Mouse (Mus musculus) CH12.LX (cell line): ENCODE results near the gene Trappc10. TPM values are rescaled to one million over a fixed set of nuclear protein-coding genes. Genes with fewer than 3 reads are reported as not detected.

Experiments
- DNase-seq: peaks from one replicate; pipeline ENCODE4 v3.0.0-alpha.2; 2013; ENCODE audit errors: extremely low read depth
- H3K27ac ChIP-seq: 2 replicates; pipeline ENCODE4 v1.5.1; 2012; ENCODE audit warnings: low read depth, mild to moderate bottlenecking, control low read depth, moderate library complexity; ENCODE audit not compliant: insufficient read depth
- H3K27me3 ChIP-seq: replicated peaks from 2 replicates; pipeline ENCODE3; 2012; ENCODE audit warnings: inconsistent platforms
- H3K36me3 ChIP-seq, 2 experiments: replicated peaks in 1 of 2; 2 replicates each; pipeline versions ENCODE3 to v1.6.1; 2012; ENCODE audit warnings: inconsistent platforms in 1 of 2, low read length in 1 of 2, mild to moderate bottlenecking in 1 of 2, mixed read lengths in 1 of 2, moderate library complexity in 1 of 2; ENCODE audit not compliant: control insufficient read depth in 1 of 2, insufficient read depth in 1 of 2
- H3K4me1 ChIP-seq, 2 experiments: 2 replicates each; pipeline ENCODE4 v1.6.1; 2012; ENCODE audit warnings: inconsistent platforms in 1 of 2, moderate library complexity in 1 of 2; ENCODE audit not compliant: insufficient read depth in 2 of 2, control insufficient read depth in 1 of 2
- H3K4me2 ChIP-seq: 2 replicates; pipeline ENCODE4 v1.6.1; 2012; ENCODE audit warnings: low read depth, mild to moderate bottlenecking, control low read depth; ENCODE audit not compliant: poor library complexity, insufficient read depth, severe bottlenecking
- H3K4me3 ChIP-seq, 3 experiments: fragments of 150-350 bp in 1 of 3; sonication (generic) in 1 of 3; replicated peaks in 1 of 3; 2 replicates each; pipeline versions ENCODE3 to v1.5.1; 2011 to 2012; ENCODE audit warnings: low read depth in 2 of 3, low read length in 2 of 3, mild to moderate bottlenecking in 2 of 3, moderate library complexity in 2 of 3, control low read depth in 1 of 3, improper control_type of control experiment in 1 of 3, inconsistent platforms in 1 of 3, mixed read lengths in 1 of 3; ENCODE audit not compliant: poor library complexity in 1 of 3
- H3K79me2 ChIP-seq: replicated peaks from 2 replicates; pipeline ENCODE4 v1.6.1; 2012; ENCODE audit warnings: mild to moderate bottlenecking, moderate library complexity; ENCODE audit not compliant: control insufficient read depth, poor library complexity, insufficient read depth, severe bottlenecking; ENCODE audit errors: extremely low read depth
- H3K9ac ChIP-seq: 2 replicates; pipeline ENCODE4 v1.6.1; 2012; ENCODE audit warnings: low read depth, mild to moderate bottlenecking, control low read depth, moderate library complexity; ENCODE audit not compliant: insufficient read depth
- H3K9me3 ChIP-seq: replicated peaks from 2 replicates; pipeline ENCODE3; 2012; ENCODE audit warnings: low read length, inconsistent platforms, mixed read lengths
- CTCF ChIP-seq, 2 experiments: IDR thresholded peaks in 1 of 2; conservative IDR thresholded peaks in 1 of 2; 2 replicates each; pipeline ENCODE4 v1.5.1; 2011 to 2012; ENCODE audit warnings: low read depth in 2 of 2, low read length in 2 of 2, improper control_type of control experiment in 1 of 2, inconsistent platforms in 1 of 2, mild to moderate bottlenecking in 1 of 2, moderate library complexity in 1 of 2
- ETS1 ChIP-seq: conservative IDR thresholded peaks from 2 replicates; pipeline ENCODE4 v1.6.1; 2012; ENCODE audit warnings: low read depth, mild to moderate bottlenecking, inconsistent platforms, low read length, improper control_type of control experiment, moderate library complexity
- JUN ChIP-seq: IDR thresholded peaks from 2 replicates; pipeline ENCODE4 v1.6.1; 2011; ENCODE audit warnings: low read depth, mild to moderate bottlenecking, low read length, improper control_type of control experiment, moderate library complexity; ENCODE audit not compliant: insufficient read depth
- MAX ChIP-seq: IDR thresholded peaks from 2 replicates; pipeline ENCODE4 v1.6.1; 2011; ENCODE audit warnings: low read length, improper control_type of control experiment
- RAD21 ChIP-seq: IDR thresholded peaks from 2 replicates; pipeline ENCODE4 v1.6.1; 2011; ENCODE audit warnings: low read depth, mild to moderate bottlenecking, low read length, improper control_type of control experiment, moderate library complexity
- RCOR1 ChIP-seq: conservative IDR thresholded peaks from 2 replicates; pipeline ENCODE4 v1.6.1; 2012; ENCODE audit warnings: low read depth, mild to moderate bottlenecking, inconsistent platforms, low read length, improper control_type of control experiment
- USF2 ChIP-seq: conservative IDR thresholded peaks from 2 replicates; pipeline ENCODE4 v1.6.1; 2011; ENCODE audit warnings: low read depth, low read length, improper control_type of control experiment
- ZC3H11A ChIP-seq: IDR thresholded peaks from 2 replicates; pipeline ENCODE4 v1.6.1; 2012; ENCODE audit warnings: low read depth, mild to moderate bottlenecking, inconsistent platforms, low read length, improper control_type of control experiment
- dilution Hi-C: fragments of 300-500 bp; cut with MboI; formaldehyde crosslinking; loops from 2 replicates; pipeline ENCODE4 v1.14.3; 2020; ENCODE audit warnings: low sequenced_read_pairs; ENCODE audit not compliant: extremely low pct_unique_long_range_greater_than_20kb, extremely low pct_ligation_motif_present
- in situ Hi-C: fragments of 300-500 bp; cut with MboI; formaldehyde crosslinking; loops from 3 replicates; pipeline ENCODE4 v1.14.3; 2019; ENCODE audit warnings: low sequenced_read_pairs, low pct_ligation_motif_present, low pct_unique_long_range_greater_than_20kb, mixed read lengths
- polyA plus RNA-seq: library from polyadenylated mRNA; unstranded; fragments of >175 nt; gene quantifications from 2 replicates; pipeline ENCODE4 v1.2.1, GENCODE M21; 2012; ENCODE audit warnings: low read depth; ENCODE audit not compliant: insufficient read length
- total RNA-seq, 2 experiments: library from RNA; depleted of rRNA; stranded (reverse); fragments of 300-350 nt in 1 of 2; fragments of >200 nt in 1 of 2; gene quantifications; 2 replicates each; pipeline ENCODE4 v1.2.3; 2012 to 2014

Trappc10 gene
- total and polyA plus RNA-seq, 3 experiments = 22.1 to 26.7 (median 26.5) TPM

- Histone ChIP-seq H3K9me3 (no peaks in the 10 kb centered on the region), H3K79me2 (no peaks in the 10 kb centered on the region), H3K4me3 (no peak overlapping the region), H3K9ac (no peak overlapping the region), H3K36me3 (no peaks in the 10 kb centered on the region), H3K4me1 (peaks cover 15 to 22% of the 10 kb centered on the region in 2 experiments), H3K4me2 (no peak overlapping the region), H3K27ac (no peak overlapping the region), H3K27me3 (peaks cover 13% of the 10 kb centered on the region)
- TF ChIP-seq RCOR1 = no peak
- in situ Hi-C loops = loop anchor here (10.0 kb wide), 1 partner anchor 46 kb away; no protein-coding TSS in a partner anchor
- dilution Hi-C loops = no loop called here
- DNase-seq = no peak
These were observed 103.6 kb downstream of the Trappc10 start for GRCm38 (mm10) chr10:78140843-78141242.

DNA sequence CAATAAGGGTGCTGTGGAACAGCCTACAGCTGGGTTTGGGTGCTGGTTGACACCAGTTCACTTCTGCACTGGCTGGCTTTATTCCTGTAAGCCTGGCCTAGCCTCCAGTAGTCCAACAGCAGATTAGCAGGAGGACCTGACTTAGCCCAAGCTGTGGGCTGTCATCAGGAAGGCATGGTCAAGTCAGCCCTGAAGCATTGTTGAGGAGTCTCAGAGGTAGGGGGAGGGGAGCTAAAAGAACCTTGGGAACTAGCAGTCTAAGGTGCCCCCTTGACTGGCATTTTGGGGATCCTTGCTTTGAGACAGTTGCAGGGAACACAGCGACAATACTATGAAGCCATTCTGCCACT, 104.2 kb downstream of the Trappc10 start:
- in situ Hi-C loops = loop anchor here (10.0 kb wide), 1 partner anchor 45 kb away; no protein-coding TSS in a partner anchor
- Histone ChIP-seq H3K27me3 (peaks cover 17% of the 10 kb centered on the region), H3K79me2 (no peaks in the 10 kb centered on the region), H3K9ac (no peak overlapping the region), H3K4me3 (no peak overlapping the region), H3K27ac (no peak overlapping the region)
- dilution Hi-C loops = no loop called here
- no peak for DNase-seq
- TF ChIP-seq JUN = no peak
- TF ChIP-seq MAX = no peak
- no peak for TF ChIP-seq RAD21
- TF ChIP-seq, all 38 proteins: peak for 0
- Histone ChIP-seq H3K36me3 (no peaks in the 10 kb centered on the region), H3K9me3 (no peaks in the 10 kb centered on the region), H3K4me2 (no peak overlapping the region), H3K4me1 (peaks cover 21 to 28% of the 10 kb centered on the region in 2 experiments)

DNA sequence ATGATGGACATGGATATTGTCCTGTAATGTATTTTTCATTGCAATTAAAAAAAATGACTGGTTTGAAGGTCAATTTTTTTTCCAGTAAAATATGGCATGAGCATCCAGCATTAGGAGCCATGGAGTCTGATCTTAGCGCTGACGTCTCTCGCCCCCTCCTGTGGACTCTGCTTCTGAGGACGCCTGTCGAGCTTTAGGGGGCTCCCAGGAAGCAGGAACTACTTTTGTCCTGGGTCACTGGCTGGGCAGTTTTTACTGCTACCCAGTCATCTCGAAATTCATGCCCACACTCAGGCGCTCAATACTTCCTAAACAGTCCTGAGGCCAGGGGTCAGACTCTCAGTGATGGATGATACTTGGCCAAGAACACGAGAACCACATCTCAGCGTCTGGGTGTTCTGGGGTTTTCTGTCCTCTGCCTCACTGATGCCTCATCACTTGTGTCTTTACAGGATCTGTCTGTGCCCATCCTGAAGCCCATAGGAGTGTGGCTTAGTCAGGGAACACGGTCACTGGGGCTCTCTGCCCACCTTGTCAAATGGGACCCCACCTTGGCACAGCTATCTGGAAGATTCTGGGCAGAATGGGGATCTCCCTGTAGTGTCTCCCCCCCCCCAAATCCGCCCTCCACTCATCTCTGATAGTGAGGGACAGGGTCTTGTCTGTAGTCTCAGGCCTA, 104.7 kb downstream of the Trappc10 start:
- no peak overlapping the region for H3K4me3 ChIP-seq
- no peaks in the 10 kb centered on the region for H3K79me2 ChIP-seq
- peaks cover 16% of the 10 kb centered on the region for H3K27me3 ChIP-seq
- in situ Hi-C loops (loop anchor here (10.0 kb wide), 1 partner anchor 45 kb away; no protein-coding TSS in a partner anchor), dilution Hi-C loops (no loop called here)
- H3K9me3 ChIP-seq = no peaks in the 10 kb centered on the region
- no peak overlapping the region for H3K9ac ChIP-seq
- no peaks in the 10 kb centered on the region for H3K36me3 ChIP-seq
- no peak overlapping the region for H3K27ac ChIP-seq
- peaks cover 26 to 33% of the 10 kb centered on the region in 2 experiments for H3K4me1 ChIP-seq
- no peak for DNase-seq
- no peak for TF ChIP-seq ETS1
- no peak for TF ChIP-seq USF2
- TF ChIP-seq CTCF (conservative IDR thresholded peaks at IDR 0.05 in 1 of 2, IDR thresholded peaks at IDR 0.05 in 1 of 2; ENCODE audit: low read depth in 2 of 2, low read length in 2 of 2) = no peak
- TF ChIP-seq ZC3H11A = no peak
- no peak overlapping the region for H3K4me2 ChIP-seq
